Mouse (Mus musculus): ENCODE data around the gene Uggt2.

The Uggt2 gene

GRCm38 (mm10) chr14:119098851-119099569, at the start of gene Uggt2:
Uggt2 (minus strand) TSS chr14:119099430.
- peak; percentile 75 for DNase-seq (ENCODE audit: low spot score)

GRCm38 (mm10) chr14:119139381-119139950, 40.2 kb upstream of the Uggt2 start:
- DNase-seq (ENCODE audit: low spot score) = no peak

- DNase-seq (ENCODE audit: low spot score) = no peak
Measured at GRCm38 (mm10) chr14:119138786-119139100, 39.5 kb upstream of the Uggt2 start.

GRCm38 (mm10) chr14:119137906-119138785, 38.9 kb upstream of the Uggt2 start, which contains the start of gene Hs6st3:
Hs6st3 (plus strand) TSS chr14:119138341.
- peak; percentile 3 for DNase-seq (ENCODE audit: low spot score)

DNA sequence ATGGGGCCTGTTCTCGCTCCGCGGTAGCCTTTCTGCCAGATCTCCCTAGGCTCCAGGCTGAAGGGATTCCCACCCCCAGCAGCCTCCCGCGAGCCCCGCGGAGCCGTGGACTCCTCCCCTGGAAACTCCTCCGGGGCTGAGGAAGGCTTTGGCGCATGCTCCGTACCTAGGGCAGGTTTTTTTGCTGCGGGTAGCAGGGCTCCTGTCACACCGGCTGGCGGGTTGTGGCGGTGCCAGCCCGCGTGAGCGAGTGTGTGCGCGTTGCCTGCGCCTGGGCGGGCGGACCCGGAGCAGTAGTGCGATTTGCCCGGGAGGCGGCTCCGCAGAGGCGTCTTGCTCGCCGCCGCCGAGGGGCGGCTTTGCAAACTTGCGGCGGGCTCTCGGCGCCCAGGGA, 38.3 kb upstream of the Uggt2 start:
- peak; percentile 33 for DNase-seq (ENCODE audit: low spot score)

- DNase-seq (ENCODE audit: low spot score) = no peak
Measured at GRCm38 (mm10) chr14:119127330-119127729, 28.1 kb upstream of the Uggt2 start.

DNA sequence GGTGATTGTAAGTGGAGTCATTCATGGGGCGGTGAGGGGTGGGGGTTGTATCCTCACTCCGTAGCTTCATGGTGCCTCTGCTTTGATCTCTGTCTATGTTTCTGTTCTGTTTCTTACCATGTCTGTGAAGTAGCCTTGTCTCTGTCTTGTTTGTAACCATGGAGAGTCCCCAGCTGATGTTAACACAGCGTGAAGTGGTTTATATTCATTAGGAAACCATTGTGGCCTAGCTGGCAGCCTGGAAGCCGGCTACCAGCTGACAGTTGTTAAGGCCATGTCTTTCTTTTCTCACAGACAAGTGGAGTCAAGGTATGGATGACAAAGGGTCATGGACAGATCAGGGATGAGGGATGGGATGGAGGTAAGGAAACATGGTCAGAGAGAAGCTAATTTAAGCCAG, 26.6 kb upstream of the Uggt2 start:
- no peak for DNase-seq (ENCODE audit: low spot score)

DNA sequence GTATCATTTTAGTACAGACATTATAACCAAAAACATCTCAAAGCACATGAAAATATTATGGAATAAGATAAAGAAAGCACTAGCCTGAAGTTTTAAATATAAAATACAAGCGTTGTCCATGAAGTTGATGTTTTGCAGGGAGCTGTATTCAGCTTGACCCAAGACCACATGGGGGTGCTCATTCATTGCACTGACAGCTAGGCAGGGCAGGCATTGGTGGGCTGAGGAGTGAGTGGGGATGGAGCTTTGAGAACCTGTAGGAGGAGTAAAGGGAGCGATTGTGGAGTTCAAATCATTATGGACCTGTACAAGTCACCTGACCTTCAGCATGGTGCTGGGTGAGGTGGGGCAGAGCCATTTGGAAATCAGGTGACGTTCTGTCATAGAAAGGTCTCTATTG, 24.8 kb upstream of the Uggt2 start:
- no peak for DNase-seq (ENCODE audit: low spot score)

- no peak for DNase-seq (ENCODE audit: low spot score)
Measured at GRCm38 (mm10) chr14:119123582-119123981, 24.4 kb upstream of the Uggt2 start.

GRCm38 (mm10) chr14:119112558-119112957, 13.3 kb upstream of the Uggt2 start:
- no peak for DNase-seq (ENCODE audit: low spot score)

GRCm38 (mm10) chr14:119109776-119110218, 10.6 kb upstream of the Uggt2 start:
- DNase-seq (ENCODE audit: low spot score) = no peak

DNA sequence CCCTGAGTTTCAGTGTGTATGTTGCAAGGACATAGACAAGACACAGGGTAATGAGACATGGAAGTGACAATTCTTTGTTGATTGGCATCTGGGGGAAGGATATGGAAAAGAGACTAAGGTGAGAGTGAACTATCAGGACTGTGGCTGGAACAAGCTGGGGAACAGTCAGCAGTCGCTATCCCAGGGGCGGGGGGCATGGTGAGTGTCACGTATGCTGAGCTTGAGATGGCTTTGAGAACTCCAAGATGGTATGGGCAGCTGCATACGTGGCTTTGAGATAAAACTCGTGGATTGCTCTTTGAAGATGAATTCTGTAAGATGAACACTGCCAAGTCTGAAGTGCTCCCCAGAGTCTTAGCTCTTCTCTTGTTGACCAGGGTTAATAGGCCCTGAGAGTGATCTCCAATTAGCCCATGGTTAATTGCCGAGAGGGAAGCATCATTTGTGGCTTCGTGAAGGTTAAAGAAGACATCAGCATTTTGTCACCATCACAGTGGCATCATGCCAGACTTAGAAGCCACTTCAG, 9.6 kb upstream of the Uggt2 start:
- no peak for DNase-seq (ENCODE audit: low spot score)

DNA sequence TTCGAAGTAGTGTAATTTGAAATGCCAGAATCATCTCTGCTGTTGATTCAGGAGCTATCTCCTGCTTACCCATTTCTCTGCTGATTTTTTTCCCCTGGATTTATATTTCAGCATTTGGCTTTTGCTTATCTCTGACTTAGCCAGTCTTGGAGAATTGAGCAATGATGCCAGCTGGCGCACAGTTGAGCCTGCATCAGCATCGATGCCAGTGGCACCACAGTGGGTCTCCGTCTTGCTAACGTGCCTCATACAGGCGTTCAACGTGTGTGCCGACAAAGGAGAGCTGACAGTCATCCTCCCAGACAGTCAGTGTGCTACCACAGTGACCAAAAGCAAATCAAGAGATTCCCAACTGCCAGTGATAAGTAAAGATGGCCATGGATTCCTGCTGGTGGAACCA, 8.4 kb upstream of the Uggt2 start:
- no peak for DNase-seq (ENCODE audit: low spot score)

DNA sequence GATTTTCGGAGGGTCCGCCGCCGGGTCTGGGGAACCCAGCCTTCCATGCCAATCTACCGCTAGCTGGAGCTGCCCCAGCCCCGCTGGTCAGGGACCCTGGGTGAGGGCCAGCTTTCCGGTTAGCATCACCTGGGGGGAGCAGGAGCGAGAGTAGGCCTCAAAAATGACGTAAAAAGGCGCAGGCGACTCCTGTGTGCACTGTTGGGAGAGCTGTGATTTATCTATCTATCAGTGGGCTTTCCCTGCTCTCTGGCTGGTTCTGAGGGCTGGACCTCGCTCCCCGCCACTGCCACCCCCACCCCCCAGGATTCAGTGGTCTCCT, 301 bp upstream of the Uggt2 start:
- no peak for DNase-seq (ENCODE audit: low spot score)

DNA sequence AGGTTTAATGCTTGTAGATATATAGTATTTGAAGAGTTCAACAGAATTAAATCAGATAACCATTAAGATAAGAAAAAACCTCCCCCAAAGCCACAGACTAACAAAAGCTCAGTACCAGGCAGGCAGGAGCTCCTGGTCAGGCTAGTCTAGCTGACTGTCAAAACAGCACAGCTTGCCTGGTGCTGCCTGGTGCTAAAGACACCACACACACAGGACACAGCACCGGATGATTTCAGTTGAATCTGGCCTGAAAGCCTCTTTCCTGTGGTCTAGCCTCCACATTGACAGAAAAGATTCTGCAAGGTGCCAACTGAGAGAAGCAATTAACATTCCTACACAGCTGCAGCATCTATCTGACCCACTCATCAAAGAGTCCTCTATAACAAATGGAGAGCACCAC, 37.4 kb downstream of the Uggt2 start:
- DNase-seq (ENCODE audit: low spot score) = no peak

DNA sequence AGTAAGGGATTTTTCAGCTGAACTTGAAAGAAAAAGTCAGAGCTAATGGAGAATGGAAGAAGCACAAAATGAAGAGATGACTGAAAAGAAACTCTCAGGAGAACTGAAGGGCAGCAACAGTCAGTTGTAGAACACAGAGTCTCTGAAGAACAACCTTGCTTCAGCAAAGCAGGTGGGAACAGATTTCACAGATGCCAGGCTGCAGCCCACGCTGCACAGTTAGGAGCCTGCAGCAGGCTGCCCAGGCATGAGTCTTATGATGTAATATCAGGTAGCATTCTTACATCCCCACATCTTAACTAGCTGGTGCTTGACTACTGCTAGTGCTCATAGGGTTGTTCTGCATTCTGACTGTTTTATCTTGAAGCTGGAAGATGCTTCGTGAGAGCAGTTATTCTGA, 38.5 kb downstream of the Uggt2 start:
- DNase-seq (ENCODE audit: low spot score) = no peak

DNA sequence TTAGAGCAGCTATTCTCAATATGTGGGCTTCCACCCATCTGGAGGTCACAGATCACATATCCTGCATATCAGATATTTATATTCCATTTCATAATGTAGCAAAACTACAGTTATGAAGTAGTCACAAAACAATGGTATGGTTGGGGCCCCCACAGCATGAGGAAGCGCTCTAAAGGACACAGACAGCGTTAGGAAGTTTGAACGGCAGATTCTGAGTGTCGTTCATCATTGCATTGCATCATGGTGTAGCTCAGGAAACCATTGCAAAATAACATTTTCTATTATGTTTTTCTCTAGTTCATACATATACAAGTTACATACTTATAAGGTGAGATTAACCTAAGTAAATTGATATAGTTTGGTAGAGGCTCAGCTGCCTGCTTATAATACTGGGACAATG, 42.2 kb downstream of the Uggt2 start:
- DNase-seq (ENCODE audit: low spot score) = no peak

- no peak for DNase-seq (ENCODE audit: low spot score)
Measured at GRCm38 (mm10) chr14:119052969-119053368, 46.3 kb downstream of the Uggt2 start.

- DNase-seq (ENCODE audit: low spot score) = no peak
Measured at GRCm38 (mm10) chr14:119052361-119052760, 46.9 kb downstream of the Uggt2 start.

GRCm38 (mm10) chr14:119043765-119044164, 55.5 kb downstream of the Uggt2 start:
- no peak for DNase-seq (ENCODE audit: low spot score)

GRCm38 (mm10) chr14:119040253-119040652, 59.0 kb downstream of the Uggt2 start:
- no peak for DNase-seq (ENCODE audit: low spot score)

DNA sequence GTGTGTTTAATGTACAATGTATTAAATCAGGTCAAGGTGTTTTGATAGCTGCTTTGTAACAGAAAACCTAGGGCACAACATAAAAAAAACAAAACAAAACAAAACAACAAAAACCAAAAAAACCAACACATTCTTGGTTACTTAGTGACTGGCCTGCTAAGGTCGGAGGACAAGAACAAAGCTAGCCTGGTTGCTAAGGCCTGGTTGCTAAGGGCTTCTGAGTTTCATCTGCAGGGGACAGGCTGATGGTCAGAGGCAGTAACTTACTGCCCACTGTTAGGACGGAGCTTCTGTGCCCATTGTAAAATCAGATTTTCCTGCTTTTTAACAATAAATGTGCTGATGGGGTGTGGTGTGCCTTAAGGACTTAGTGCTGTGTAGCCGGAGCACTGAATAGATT, 61.5 kb downstream of the Uggt2 start:
- no peak for DNase-seq (ENCODE audit: low spot score)

GRCm38 (mm10) chr14:119037076-119037683, 62.0 kb downstream of the Uggt2 start:
- DNase-seq (ENCODE audit: low spot score) = no peak
